ENCODE assay signal across 19 mouse cellular contexts in genomic region chr4:95828164-95828563, GRCm38 (mm10).
"Had no signal": no experiment of that assay in that cellular context is flagged by ENCODE, and none has a peak within 500 bp of the region (broad histone marks: within the 10 kb centered on the region; RNA-seq: fewer than 3 reads in every experiment).

No protein-coding gene starts in this region.

- H3K4me2 ChIP-seq: lung, embryonic 14.5 days; midbrain, embryonic 13.5 days; midbrain, embryonic 15.5 days; neural tube, embryonic 12.5 days; stomach, embryonic 15.5 days had no signal

- ATAC-seq: midbrain, embryonic 13.5 days; midbrain, embryonic 15.5 days had no signal

- H3K4me1 ChIP-seq: midbrain, embryonic 13.5 days; midbrain, embryonic 15.5 days; neural tube, embryonic 12.5 days; stomach, embryonic 15.5 days had no signal

- H3K27ac ChIP-seq: liver, embryonic 14.5 days; midbrain, embryonic 10.5 days; midbrain, embryonic 13.5 days; midbrain, embryonic 15.5 days; neural tube, embryonic 12.5 days; stomach, embryonic 15.5 days; stomach, postnatal 0 days had no signal

- DNase-seq: lung, adult 18-20 months; lung, embryonic 14.5 days; lung, postnatal 10 days; lung, postnatal 4 days; retina, postnatal 1 day; right cerebral cortex, adult 18-20 months; right cerebral cortex, postnatal 25 days; right cerebral cortex, postnatal 4 days; spleen, adult 18-20 months; thymus, adult 2 months; thymus, postnatal 25 days; thymus, postnatal 4 days had no signal

- H3K9ac ChIP-seq: liver, embryonic 14.5 days; lung, embryonic 14.5 days; midbrain, embryonic 13.5 days; midbrain, embryonic 15.5 days; neural tube, embryonic 12.5 days; stomach, embryonic 15.5 days had no signal

- H3K9me3 ChIP-seq: midbrain, embryonic 10.5 days; midbrain, embryonic 13.5 days; midbrain, embryonic 15.5 days; neural tube, embryonic 12.5 days; stomach, embryonic 15.5 days had no signal

- H3K36me3 ChIP-seq: midbrain, embryonic 10.5 days; midbrain, embryonic 13.5 days; midbrain, embryonic 15.5 days; neural tube, embryonic 12.5 days; stomach, embryonic 15.5 days had no signal

- H3K4me3 ChIP-seq: midbrain, embryonic 10.5 days; midbrain, embryonic 13.5 days; midbrain, embryonic 15.5 days; neural tube, embryonic 12.5 days; stomach, embryonic 15.5 days had no signal

- H3K27me3 ChIP-seq: midbrain, embryonic 13.5 days; midbrain, embryonic 15.5 days; neural tube, embryonic 12.5 days; stomach, embryonic 15.5 days had no signal
